Mouse (Mus musculus) neural tube, embryonic 13.5 days (tissue): ENCODE results near the gene Tsga10ip. TPM values are rescaled to one million over a fixed set of nuclear protein-coding genes. Genes with fewer than 3 reads are reported as not detected.

Source experiments
- ATAC-seq: fragments of 200-750 bp; cut with Nextera tagmentation; 2 replicates; pipeline ENCODE4 v1.8.0; 2017; ENCODE audit warnings: low read depth, mild to moderate bottlenecking, moderate TSS enrichment, moderate library complexity
- H3K27ac ChIP-seq: fragments of 300-500 bp; sonication (generic); replicated peaks from 2 replicates; pipeline ENCODE4 v1.5.1; 2015; ENCODE audit warnings: moderate library complexity, mild to moderate bottlenecking, inconsistent platforms
- H3K27me3 ChIP-seq: fragments of 300-500 bp; sonication (generic); 2 replicates; pipeline ENCODE4 v1.6.1; 2015; ENCODE audit warnings: mild to moderate bottlenecking, inconsistent platforms
- H3K36me3 ChIP-seq: fragments of 300-500 bp; sonication (generic); 2 replicates; pipeline ENCODE4 v1.6.1; 2015; ENCODE audit warnings: mild to moderate bottlenecking, inconsistent platforms
- H3K4me1 ChIP-seq: fragments of 300-500 bp; sonication (generic); replicated peaks from 2 replicates; pipeline ENCODE4 v1.6.1; 2015; ENCODE audit warnings: inconsistent platforms
- H3K4me2 ChIP-seq: fragments of 300-500 bp; sonication (generic); 2 replicates; pipeline ENCODE4 v1.6.1; 2015; ENCODE audit warnings: inconsistent platforms, mild to moderate bottlenecking, moderate library complexity
- H3K4me3 ChIP-seq: fragments of 300-500 bp; sonication (generic); 2 replicates; pipeline ENCODE4 v1.5.1; 2015; ENCODE audit warnings: mild to moderate bottlenecking, inconsistent platforms
- H3K9ac ChIP-seq: fragments of 300-500 bp; sonication (generic); 2 replicates; pipeline ENCODE4 v1.6.1; 2015; ENCODE audit warnings: moderate library complexity, mild to moderate bottlenecking, inconsistent platforms
- H3K9me3 ChIP-seq: fragments of 300-500 bp; sonication (generic); 2 replicates; pipeline ENCODE4 v1.6.1; 2016; ENCODE audit warnings: inconsistent platforms
- WGBS: fragments of 180-500 bp; shearing (Covaris S2); methylation state at CpG from one replicate; pipeline ENCODE4 v1.1.7; 2015; 5-methylcytosine and 5-hydroxymethylcytosine counted together
- polyA plus RNA-seq: library from polyadenylated mRNA; unstranded; fragments of >200 nt; fragmentation: Nextera tagmentation; extraction: Ambion mirVana; gene quantifications from 2 replicates; pipeline ENCODE4 v1.2.1, GENCODE M21; 2015

The Tsga10ip gene
- polyA plus RNA-seq, 1 experiment from 2014 or later = 0.20 TPM

DNA sequence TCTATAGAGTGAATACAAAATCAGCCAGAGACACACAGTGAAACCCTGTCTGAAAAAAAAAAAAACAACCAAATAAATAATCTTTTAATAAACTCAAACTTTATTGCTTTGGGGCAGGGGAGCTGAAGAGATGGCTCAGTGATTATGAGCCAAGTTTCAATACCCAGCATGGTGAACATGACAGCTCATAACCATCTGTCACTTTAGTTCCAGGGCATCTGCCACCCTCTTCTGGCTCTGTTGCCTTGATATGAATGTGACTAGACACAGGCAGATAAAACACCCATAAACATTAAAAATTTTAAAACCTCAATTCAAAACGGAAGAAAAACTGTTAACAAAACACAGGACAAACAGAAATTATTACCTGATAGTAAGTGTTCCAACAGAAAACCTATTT lies 24.9 kb downstream of the Tsga10ip start:
- no peak for ATAC-seq
- Histone ChIP-seq H3K27me3 (no peaks in the 10 kb centered on the region), H3K9me3 (no peaks in the 10 kb centered on the region), H3K4me1 (no peaks in the 10 kb centered on the region), H3K9ac (no peak overlapping the region), H3K4me3 (no peak overlapping the region), H3K36me3 (peaks cover 92% of the 10 kb centered on the region), H3K4me2 (no peak overlapping the region), H3K27ac (no peak overlapping the region)
- WGBS = 85% methylated on average over 1 of the region's 1 CpGs

GRCm38 (mm10) chr19:5374748-5375147 lies 27.6 kb downstream of the Tsga10ip start:
- ATAC-seq = no peak
- H3K27me3 ChIP-seq = no peaks in the 10 kb centered on the region
- WGBS = 82% methylated on average over 4 of the region's 4 CpGs
- no peak overlapping the region for H3K4me3 ChIP-seq
- no peak overlapping the region for H3K9ac ChIP-seq
- no peak overlapping the region for H3K4me2 ChIP-seq
- H3K27ac ChIP-seq = no peak overlapping the region
- H3K36me3 ChIP-seq = peaks cover 89% of the 10 kb centered on the region
- no peaks in the 10 kb centered on the region for H3K9me3 ChIP-seq
- no peaks in the 10 kb centered on the region for H3K4me1 ChIP-seq

DNA sequence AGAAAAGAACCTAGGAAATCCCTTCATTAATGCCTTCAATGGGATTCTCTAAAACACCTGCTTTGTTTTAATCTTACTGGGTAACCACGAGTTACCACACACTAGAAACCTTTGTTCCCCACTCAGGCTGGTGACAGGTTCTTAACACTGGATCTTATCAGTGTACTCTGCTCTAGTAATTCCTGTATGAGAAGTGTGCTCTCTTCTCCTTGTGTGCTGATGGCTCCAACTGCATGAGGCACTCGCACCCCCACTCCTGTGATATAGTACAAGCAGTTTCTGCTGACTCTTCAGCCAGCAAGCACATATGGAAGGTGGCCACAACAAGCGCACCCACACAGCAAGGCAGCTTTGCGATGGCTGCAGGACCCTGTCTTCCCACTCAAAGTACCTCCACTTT lies 28.1 kb downstream of the Tsga10ip start:
- H3K4me3 ChIP-seq = no peak overlapping the region

GRCm38 (mm10) chr19:5372724-5373123 lies 29.6 kb downstream of the Tsga10ip start:
- H3K4me3 ChIP-seq = no peak overlapping the region
- no peak overlapping the region for H3K4me2 ChIP-seq
- ATAC-seq = no peak
- 91% methylated on average over 7 of the region's 7 CpGs for WGBS
- no peaks in the 10 kb centered on the region for H3K9me3 ChIP-seq
- H3K9ac ChIP-seq = no peak overlapping the region
- no peaks in the 10 kb centered on the region for H3K27me3 ChIP-seq
- peaks cover 87% of the 10 kb centered on the region for H3K36me3 ChIP-seq
- no peak overlapping the region for H3K27ac ChIP-seq
- peaks cover 11% of the 10 kb centered on the region for H3K4me1 ChIP-seq

More for the DNA sequence above, 28.1 kb downstream of the Tsga10ip start:
- H3K4me2 ChIP-seq = no peak overlapping the region
- no peak overlapping the region for H3K9ac ChIP-seq
- H3K27me3 ChIP-seq = no peaks in the 10 kb centered on the region
- H3K36me3 ChIP-seq = peaks cover 89% of the 10 kb centered on the region
- WGBS = 89% methylated on average over 4 of the region's 4 CpGs
- H3K9me3 ChIP-seq = no peaks in the 10 kb centered on the region
- no peak for ATAC-seq
- no peaks in the 10 kb centered on the region for H3K4me1 ChIP-seq
- H3K27ac ChIP-seq = no peak overlapping the region

- H3K36me3 ChIP-seq = peaks cover 71% of the 10 kb centered on the region
- peaks cover 16% of the 10 kb centered on the region for H3K4me1 ChIP-seq
- H3K27ac ChIP-seq = no peak overlapping the region
- ATAC-seq = no peak
- H3K4me2 ChIP-seq = no peak overlapping the region
- H3K9me3 ChIP-seq = no peaks in the 10 kb centered on the region
- no peak overlapping the region for H3K4me3 ChIP-seq
- H3K9ac ChIP-seq = no peak overlapping the region
- WGBS = 85% methylated on average over 3 of the region's 3 CpGs
- H3K27me3 ChIP-seq = no peaks in the 10 kb centered on the region
Measured at GRCm38 (mm10) chr19:5370932-5371331, 31.4 kb downstream of the Tsga10ip start.

GRCm38 (mm10) chr19:5367455-5367854 lies 34.9 kb downstream of the Tsga10ip start:
- Histone ChIP-seq H3K4me3 (peak overlapping the region; percentile 98), H3K27ac (peak overlapping the region; percentile 94), H3K9me3 (no peaks in the 10 kb centered on the region), H3K36me3 (peaks cover 59% of the 10 kb centered on the region), H3K4me2 (peak overlapping the region; percentile 94), H3K4me1 (peaks cover 30% of the 10 kb centered on the region), H3K9ac (peak overlapping the region; percentile 92), H3K27me3 (no peaks in the 10 kb centered on the region)
- WGBS = 11% methylated on average over 11 of the region's 11 CpGs
- no peak for ATAC-seq

DNA sequence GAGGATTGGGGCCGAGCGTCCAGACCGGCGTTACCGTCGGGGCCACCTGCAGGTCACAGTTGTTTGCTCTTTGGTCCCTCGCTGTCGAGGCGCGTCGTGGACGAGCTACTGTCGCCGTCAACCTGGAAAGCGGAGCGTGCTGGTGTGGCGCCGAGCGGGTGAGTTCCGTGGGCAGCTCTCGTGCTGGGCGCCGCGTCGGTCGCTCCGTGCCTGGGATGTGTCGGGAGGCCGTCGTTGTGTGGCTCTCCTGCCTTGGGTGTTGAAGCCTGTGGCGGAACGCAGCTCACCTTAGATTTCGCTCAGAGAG lies 35.3 kb downstream of the Tsga10ip start, which contains the start of gene Banf1:
Banf1 (minus strand) TSS at position 116 of the 307 bp plus-strand sequence.
- no peaks in the 10 kb centered on the region for H3K27me3 ChIP-seq
- peak within 1 kb of the TSS; percentile 98 for H3K4me3 ChIP-seq
- H3K4me1 ChIP-seq = peaks cover 30% of the 10 kb centered on the region
- H3K9ac ChIP-seq = peak within 1 kb of the TSS; percentile 92
- peak; percentile 29; the same call in 1 of the 2 replicates for ATAC-seq
- WGBS = under 1% methylated on average over 33 of the region's 33 CpGs
- peak within 1 kb of the TSS; percentile 94 for H3K4me2 ChIP-seq
- H3K27ac ChIP-seq = peak within 1 kb of the TSS; percentile 94
- H3K9me3 ChIP-seq = no peaks in the 10 kb centered on the region
- H3K36me3 ChIP-seq = peaks cover 54% of the 10 kb centered on the region

DNA sequence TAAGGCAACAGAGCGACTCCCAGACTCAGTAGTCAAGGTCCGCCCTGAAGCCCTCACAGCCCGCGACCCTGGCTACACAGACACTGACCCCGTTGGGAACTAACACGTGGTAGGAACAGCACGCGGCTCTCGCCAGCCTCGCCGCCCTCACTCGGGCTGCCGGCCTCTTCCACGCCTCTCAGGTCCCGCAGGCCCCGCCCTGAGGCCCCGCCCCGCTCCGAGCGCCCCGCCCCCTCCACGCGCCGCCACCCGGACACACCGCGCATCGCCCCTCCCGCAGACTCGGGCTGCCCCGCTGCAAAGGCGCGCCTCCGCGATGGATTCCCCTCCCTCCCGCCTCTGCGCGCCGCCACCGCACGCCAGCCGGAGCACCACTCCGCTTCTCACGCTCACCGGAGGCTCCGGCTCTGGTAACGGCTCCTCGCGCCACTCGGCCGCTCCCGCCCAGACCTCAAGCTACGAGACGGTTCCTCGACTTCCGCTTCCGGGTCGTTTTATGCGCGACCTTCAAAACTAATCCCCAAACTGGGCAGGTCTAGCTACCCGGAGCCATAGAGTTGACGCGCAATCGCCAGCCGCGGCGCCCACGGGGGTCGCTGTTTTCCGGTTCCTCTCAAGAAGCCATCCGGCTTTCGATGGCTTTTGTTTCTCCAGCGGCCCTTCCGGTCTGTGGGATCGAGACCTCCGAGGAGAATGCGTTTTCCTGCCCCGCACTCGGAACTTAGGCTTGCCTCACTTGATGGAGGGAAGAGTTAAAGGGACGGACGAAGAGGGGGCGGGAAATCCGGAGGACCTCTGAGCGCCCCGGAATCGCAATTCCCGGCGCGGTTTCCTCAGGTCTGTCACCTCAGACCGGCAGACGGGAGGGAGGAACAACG lies 35.9 kb downstream of the Tsga10ip start, which contains the start of gene Eif1ad:
Eif1ad (plus strand) TSS at position 567 of the 878 bp plus-strand sequence.
- Histone ChIP-seq H3K27ac (peak within 1 kb of the TSS; percentile 94), H3K36me3 (peaks cover 48% of the 10 kb centered on the region), H3K9me3 (no peaks in the 10 kb centered on the region), H3K4me1 (peaks cover 30% of the 10 kb centered on the region), H3K9ac (peak within 1 kb of the TSS; percentile 92), H3K4me3 (peak within 1 kb of the TSS; percentile 98), H3K27me3 (no peaks in the 10 kb centered on the region), H3K4me2 (peak within 1 kb of the TSS; percentile 94)
- ATAC-seq = peak; percentile 97
- under 1% methylated on average over 92 of the region's 92 CpGs for WGBS

GRCm38 (mm10) chr19:5365751-5366150 lies 36.6 kb downstream of the Tsga10ip start:
- ATAC-seq = no peak
- peak overlapping the region; percentile 92 for H3K9ac ChIP-seq
- no peaks in the 10 kb centered on the region for H3K27me3 ChIP-seq
- peak overlapping the region; percentile 98 for H3K4me3 ChIP-seq
- peak overlapping the region; percentile 94 for H3K4me2 ChIP-seq
- H3K4me1 ChIP-seq = peaks cover 30% of the 10 kb centered on the region
- WGBS = 20% methylated on average over 11 of the region's 11 CpGs
- H3K27ac ChIP-seq = peak overlapping the region; percentile 94
- H3K9me3 ChIP-seq = no peaks in the 10 kb centered on the region
- H3K36me3 ChIP-seq = peaks cover 45% of the 10 kb centered on the region

DNA sequence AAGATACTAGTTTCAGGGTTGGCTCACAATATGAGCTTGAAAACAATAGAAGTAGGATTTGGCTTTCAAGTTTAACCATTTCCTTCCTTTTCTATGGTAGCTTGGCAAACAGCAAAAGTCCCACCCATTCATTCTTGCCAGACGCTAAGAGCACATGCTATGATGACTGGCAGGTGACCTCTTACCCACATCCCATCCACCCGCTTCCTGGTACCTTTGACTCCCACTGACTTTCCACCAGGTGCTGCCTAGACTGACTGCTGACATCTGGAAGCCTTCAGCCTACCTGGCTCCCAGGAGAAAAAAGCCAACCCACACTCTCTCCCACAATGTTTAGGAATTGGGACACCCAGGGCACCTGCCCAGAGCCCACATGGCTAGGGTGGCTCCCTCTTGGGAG lies 38.2 kb downstream of the Tsga10ip start:
- ATAC-seq = no peak
- peaks cover 28% of the 10 kb centered on the region for H3K36me3 ChIP-seq

GRCm38 (mm10) chr19:5362186-5362585 lies 40.1 kb downstream of the Tsga10ip start:
- Histone ChIP-seq H3K9me3 (no peaks in the 10 kb centered on the region), H3K4me1 (peaks cover 14% of the 10 kb centered on the region), H3K4me2 (no peak overlapping the region), H3K9ac (no peak overlapping the region), H3K36me3 (peaks cover 17% of the 10 kb centered on the region), H3K27ac (no peak overlapping the region), H3K27me3 (no peaks in the 10 kb centered on the region), H3K4me3 (no peak overlapping the region)
- 80% methylated on average over 2 of the region's 2 CpGs for WGBS
- ATAC-seq = no peak

More for the DNA sequence above, 38.2 kb downstream of the Tsga10ip start:
- Histone ChIP-seq H3K9ac (no peak overlapping the region), H3K27me3 (no peaks in the 10 kb centered on the region), H3K27ac (no peak overlapping the region), H3K4me1 (peaks cover 30% of the 10 kb centered on the region), H3K9me3 (no peaks in the 10 kb centered on the region), H3K4me2 (no peak overlapping the region), H3K4me3 (no peak overlapping the region)
- 99% methylated on average over 2 of the region's 2 CpGs for WGBS

GRCm38 (mm10) chr19:5356080-5356479 lies 46.2 kb downstream of the Tsga10ip start:
- Histone ChIP-seq H3K9me3 (no peaks in the 10 kb centered on the region), H3K9ac (no peak overlapping the region), H3K4me1 (no peaks in the 10 kb centered on the region), H3K4me2 (no peak overlapping the region), H3K27me3 (no peaks in the 10 kb centered on the region), H3K27ac (no peak overlapping the region), H3K4me3 (no peak overlapping the region), H3K36me3 (no peaks in the 10 kb centered on the region)
- WGBS = no CpG with 5 or more reads among the region's 1 CpGs
- no peak for ATAC-seq
